Mouse (Mus musculus): Measurements from ENCODE around the gene Ninl. TPM values are rescaled to one million over a fixed set of nuclear protein-coding genes. Genes with fewer than 3 reads are reported as not detected.
A peak's percentile ranks its signal among the peaks of the same experiment; 100 is the strongest.
"Not testable (repeated sequence)": the region's sequence is repeated elsewhere in the genome, so short reads cannot be mapped to it uniquely, and the experiment has no call there.

Gene Ninl
- total RNA-seq, 2 experiments from 2014 or later, result 5.2 to 5.8 TPM

DNA sequence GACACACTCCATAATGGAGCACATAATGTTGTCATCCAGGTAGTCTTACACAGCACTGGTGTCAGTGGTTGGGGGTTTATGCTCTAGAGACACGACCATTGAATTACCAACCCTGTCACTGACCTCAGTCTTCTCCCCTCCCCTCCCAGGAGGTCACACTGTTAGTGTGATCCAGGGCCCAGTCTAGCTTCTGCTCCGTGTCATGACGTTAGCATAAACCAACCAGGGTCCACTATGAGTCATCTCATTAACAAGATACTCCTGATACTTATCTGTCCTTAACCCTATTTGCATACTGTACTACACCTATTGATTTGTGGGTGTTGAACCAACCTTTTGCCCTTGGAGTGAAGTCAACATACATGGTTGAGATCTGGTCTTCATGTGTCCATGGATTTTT lies 120.5 kb downstream of the Ninl start:
- intact Hi-C loops (cut with DNase I), result no loop called here
- DNase-seq (ENCODE audit: low spot score in 2 of 2), result no peak

DNA sequence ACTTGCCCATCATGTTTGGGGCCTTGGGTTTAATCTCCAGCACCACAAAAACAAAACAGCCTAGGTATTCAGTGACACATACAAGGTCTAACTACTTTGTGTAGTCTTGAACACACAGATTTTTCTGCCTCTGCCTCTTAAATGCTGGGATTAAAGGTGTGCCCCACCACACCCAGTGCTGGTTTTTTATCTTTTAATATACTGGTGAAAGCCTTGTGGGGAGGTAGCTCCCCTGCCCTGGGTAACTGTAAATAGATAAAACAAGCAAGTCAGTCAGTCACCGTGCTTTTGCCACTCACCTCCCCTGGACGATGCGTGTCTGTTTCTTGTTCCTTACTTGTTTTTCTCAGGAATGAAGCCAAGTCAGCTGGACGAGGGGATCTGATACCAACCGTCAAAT lies 123.4 kb downstream of the Ninl start:
- DNase-seq (ENCODE audit: low spot score in 2 of 2), result no peak

DNA sequence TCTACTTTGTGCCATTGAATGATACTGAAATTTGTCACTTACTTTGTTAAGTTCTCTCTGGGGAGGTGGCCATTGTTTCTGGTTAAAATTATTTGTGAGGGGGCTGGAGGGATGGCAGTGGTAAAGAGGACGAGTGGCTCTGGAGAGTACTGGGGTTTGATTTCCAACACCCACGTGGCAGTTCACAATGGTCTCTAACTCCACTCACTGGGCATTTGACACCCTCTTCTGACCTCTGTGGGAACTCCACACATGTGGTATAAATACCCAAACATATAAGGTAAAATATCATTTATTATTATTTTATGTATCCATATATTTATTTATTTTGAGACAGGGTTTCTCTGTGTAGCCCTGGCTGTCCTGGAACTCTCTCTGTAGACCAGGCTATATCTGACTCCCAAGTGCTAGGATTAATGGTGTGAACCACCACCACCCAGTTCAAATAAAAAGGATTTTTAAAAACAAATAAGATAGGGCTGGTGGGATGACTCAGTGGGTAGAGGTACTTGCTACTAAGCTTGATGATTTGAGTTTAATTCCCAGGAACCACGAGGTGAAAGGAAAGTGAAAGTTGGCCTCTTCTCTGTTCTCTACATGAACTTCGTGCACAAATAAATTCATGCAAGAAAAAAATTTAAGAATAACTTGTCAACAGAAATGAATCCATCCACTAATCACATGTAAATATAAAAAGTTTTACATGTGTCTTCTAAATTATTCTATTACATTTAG lies 124.2 kb downstream of the Ninl start:
- intact Hi-C loops (cut with DNase I), result no loop called here
- DNase-seq (ENCODE audit: low spot score in 2 of 2), result no peak

More for the DNA sequence above, 123.4 kb downstream of the Ninl start:
- intact Hi-C loops (cut with DNase I), result no loop called here

DNA sequence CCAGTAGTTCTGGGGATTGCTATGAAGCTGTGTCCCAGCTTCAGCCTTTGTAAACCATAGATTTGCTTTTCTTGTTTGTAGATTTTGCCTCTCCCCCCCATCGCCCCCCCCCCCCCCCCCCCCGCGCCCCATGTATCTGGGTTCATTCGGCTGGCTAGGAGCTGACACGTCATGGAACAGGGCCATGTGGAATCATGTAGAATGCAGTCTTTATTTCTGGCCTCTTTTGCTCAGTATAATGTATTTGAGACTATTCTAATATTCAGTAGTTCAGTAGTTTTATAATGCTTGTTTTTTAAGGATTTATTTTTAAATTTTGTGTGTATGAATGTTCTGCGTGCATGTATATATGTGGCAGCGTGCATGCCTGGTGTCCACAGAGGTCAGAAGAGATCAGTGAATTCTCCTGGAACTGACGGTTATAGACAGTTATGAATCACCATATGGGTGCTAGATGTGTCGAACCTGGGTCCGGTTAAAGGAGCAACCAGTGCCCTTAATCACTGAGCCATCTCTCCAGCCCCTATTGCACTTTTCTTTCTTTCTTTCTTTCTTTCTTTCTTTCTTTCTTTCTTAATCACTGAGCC lies 128.8 kb downstream of the Ninl start:
- no peak for DNase-seq (ENCODE audit: low spot score in 2 of 2)
- intact Hi-C loops (cut with DNase I), result no loop called here

DNA sequence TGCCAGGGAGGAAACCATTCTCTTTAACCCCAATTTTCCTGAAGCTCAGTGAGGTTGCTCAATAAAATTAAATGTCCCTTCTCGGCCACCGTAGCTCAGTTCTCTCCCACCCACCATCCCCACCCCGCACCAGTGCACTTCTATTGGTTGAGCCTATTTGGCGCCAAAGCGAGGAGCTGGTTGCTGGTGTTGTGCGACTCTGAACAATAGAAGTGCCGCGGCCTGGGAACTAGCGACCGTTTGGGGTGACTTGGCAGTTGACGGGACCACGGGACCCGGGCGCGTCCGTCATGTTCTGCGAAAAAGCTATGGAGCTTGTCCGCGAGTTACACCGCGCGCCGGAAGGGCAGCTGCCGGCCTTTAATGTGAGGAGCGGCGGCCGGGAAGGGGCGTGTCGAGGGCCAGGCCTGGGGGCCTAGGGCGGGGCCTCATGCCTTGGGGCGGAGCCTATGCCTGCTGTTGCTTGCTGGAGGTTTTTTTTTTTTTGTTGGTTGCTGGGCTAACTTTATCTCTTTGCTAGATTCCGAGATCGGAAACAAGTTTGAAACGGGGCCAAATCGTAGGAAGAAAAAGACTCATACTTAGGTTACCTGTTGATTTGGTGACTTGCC lies 129.6 kb downstream of the Ninl start:
- intact Hi-C loops (cut with DNase I), result no loop called here
- DNase-seq (ENCODE audit: low spot score in 2 of 2), result peak; percentile 90 to 94

DNA sequence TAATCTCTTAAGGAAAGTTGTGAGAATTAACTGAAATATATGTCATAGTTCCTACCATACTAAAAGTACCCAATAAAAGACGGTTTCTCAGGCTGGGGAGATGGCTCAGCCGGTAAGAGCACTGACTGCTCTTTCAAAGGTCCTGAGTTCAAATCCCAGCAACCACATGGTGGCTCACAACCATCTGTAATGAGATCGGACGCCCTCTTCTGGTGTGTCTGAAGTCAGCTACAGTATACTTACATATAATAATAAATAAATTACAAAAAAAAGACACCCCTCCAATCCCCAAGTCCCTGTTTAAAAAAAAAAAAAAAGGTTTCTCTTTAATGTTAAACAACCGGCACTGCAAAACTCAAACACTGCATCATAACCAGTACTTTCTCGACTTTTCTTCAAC lies 130.3 kb downstream of the Ninl start:
- DNase-seq (ENCODE audit: low spot score in 2 of 2); intact Hi-C loops (cut with DNase I): not testable (repeated sequence)

DNA sequence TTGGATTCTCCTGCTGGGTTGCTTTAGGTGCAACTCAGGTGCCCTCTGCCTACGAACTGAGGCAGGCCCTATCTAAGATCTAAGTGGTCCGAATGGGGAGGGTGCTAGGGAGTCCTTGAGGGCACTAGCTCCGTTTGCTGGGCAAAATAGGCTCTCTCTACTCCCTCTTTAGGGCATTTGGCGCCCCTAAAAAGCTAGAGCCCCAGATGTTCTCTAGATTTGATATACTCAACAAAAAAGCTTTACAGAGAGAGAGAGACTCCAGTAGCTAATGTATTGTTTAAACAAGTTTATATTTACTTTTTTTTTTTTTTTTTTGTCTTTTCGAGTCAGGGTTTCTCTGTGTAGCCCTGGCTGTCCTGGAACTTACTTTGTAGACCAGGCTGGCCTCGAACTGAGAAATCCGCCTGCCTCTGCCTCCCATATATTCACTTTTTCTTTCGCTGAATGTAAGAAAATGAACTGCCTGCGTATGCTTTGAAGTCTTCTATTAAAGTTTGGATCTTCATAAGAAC lies 134.2 kb downstream of the Ninl start, which contains the start of gene Gins1:
Gins1 (plus strand) TSS at position 465 of the 515 bp plus-strand sequence.
- intact Hi-C loops (cut with DNase I), result loop anchor here (5.0 kb wide), 2 partner anchors 43 to 63 kb away; no protein-coding TSS in a partner anchor
- no peak for DNase-seq (ENCODE audit: low spot score in 2 of 2)

DNA sequence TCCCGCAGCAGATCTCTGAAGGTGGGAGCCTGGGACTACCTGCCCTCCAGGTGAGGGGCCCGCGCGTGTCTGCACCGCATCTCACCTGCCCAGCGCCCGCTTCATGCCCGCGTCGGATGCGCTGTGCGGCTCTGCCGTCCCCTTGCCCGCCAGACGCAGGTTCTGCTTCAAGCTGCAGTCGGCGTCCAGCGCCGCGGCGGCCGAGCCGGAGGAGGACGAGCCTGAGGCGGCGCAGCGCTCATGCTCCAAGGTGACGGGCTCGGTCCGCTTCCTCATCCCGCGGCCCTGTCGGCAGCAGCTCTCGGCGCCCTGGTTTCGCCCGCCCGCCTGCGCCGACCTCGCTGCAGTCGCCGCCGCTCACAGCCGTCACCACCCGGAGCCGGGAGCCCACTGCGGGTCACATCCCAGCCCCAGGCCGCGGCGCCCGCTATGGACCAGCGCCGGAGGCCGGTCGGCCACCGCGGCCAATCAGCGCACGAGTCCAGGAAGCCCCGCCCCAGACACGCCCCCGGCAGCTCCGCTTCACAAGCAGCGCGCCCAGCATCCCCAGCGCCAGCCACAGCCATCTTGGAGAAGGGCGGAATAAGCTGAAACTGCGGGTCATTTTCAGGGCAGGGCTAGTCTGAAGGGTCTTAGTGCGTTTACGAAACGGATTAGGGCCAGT lies 134.8 kb downstream of the Ninl start, which contains the start of gene Abhd12:
Abhd12 (minus strand) TSS at position 470 of the 664 bp plus-strand sequence.
- peak; percentile 96 to 97 for DNase-seq (ENCODE audit: low spot score in 2 of 2)
- intact Hi-C loops (cut with DNase I), result loop anchor here (5.0 kb wide), 2 partner anchors 42 to 62 kb away; no protein-coding TSS in a partner anchor

DNA sequence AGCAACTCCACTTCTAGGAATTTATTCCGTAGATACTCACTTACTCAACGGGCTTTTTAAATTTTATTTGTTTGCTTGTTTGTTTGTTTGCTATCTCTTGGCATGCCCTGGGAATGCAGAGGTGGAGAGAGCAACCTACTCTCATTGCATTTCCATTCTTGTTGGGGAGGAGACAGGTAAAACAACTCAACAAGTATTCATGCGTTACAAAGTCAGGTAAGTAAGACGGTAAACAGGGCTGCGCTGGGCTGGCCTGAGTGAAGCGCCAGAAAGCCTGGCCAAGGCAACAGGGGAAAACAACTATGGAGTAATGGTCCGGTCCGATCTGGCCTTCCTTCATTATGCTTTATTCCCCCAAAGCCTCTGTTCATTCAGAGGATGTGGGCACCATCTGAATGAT lies 136.8 kb downstream of the Ninl start:
- intact Hi-C loops (cut with DNase I), result loop anchor here (5.0 kb wide), 2 partner anchors 40 to 60 kb away; no protein-coding TSS in a partner anchor
- no peak for DNase-seq (ENCODE audit: low spot score in 2 of 2)

DNA sequence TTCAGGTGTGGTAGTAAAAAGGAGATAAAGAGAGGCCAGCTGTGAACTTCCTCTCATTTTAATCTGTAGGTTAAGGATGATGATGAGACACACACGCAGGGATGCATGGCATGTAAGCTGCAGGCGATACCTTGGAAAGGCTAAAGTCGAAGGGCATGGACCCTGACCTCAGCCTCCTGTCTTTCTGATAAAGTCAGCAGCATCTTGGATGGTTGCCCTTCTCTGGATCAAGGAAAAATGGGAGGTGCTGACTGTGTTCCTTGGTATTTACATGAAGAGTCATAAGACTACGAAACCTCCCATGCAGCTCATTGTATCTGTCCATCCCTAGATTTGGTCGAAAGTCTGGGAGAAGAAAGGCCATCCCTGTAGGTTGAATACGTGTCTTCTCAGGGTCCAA lies 138.8 kb downstream of the Ninl start:
- intact Hi-C loops (cut with DNase I), result loop anchor here (5.0 kb wide), 2 partner anchors 38 to 58 kb away; no protein-coding TSS in a partner anchor
- DNase-seq (ENCODE audit: low spot score in 2 of 2), result no peak

DNA sequence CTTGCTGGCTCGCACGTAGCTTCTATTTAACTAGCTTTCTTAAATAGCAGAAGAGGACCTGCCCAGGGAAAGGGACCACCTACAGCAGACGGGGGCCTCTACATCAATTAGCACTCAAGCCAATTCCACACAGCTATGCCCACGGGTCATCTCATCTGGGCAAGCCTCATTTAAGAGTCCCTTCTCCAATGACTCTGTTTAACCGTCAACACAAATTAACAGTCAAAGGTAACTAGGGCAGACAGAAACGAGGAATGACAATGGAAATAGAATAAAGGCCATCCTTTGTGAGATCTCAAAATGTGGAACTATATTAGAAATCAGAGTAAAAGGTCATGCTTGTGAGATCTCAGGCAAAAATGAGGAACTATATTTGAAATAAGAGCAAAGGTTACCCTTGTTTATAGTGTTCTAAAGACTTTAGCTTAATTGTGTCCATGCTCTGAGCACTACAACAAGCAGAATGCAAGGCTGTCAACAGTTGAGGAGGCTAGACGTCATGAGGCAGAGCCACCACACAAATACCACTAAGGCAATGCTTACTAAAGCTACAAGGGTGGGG lies 143.4 kb downstream of the Ninl start:
- intact Hi-C loops (cut with DNase I), result no loop called here
- DNase-seq (ENCODE audit: low spot score in 2 of 2), result no peak

DNA sequence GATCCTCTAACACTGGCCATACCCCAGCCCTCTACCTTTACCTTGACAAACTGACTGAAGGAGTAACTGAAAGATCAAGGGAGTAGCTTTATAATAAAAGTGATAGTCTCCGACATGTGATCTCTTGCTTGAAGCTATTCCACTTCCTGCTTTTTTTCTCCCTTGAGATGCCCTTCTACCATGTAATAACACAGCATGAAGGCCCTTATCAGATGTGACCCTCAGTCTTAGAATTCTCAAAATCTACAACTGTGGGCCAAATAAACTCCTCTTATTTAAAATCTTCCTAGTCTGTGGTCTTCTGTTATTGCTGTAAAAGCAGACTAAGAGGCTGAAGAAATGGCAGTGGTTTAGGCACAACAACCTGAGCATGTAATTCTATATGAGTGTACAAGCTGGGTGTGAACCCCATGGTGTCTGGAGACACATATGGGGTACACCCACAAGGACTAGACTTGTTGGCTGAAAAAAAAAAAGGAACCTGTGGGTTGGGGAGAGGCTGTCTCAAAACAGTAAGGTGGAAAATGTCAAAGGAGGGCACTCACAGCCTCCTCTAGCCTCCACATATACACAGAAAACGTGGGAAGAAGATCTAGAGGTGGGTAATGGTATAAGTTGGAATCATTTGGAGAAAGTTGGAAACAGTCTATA lies 144.4 kb downstream of the Ninl start:
- DNase-seq (ENCODE audit: low spot score in 2 of 2), result no peak
- intact Hi-C loops (cut with DNase I), result no loop called here

DNA sequence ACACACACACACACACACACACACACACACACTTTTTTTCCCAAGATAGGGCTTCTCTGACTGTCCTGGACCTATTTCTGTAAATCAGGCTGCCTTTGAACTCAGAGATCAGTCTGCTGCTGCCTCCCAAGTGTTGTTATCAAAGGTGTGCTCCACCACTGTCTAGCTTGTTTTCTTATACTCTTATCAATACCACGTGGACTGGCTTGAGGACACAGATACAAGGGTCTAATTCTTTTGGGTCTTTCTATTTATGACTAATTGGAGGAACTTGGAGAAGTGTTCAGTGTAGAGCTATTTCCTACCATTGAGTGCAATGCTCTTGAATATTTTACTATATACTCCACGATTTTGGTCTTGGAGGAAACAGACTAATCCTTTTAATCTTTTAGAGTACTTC lies 151.8 kb downstream of the Ninl start:
- intact Hi-C loops (cut with DNase I), result no loop called here
- no peak for DNase-seq (ENCODE audit: low spot score in 2 of 2)

DNA sequence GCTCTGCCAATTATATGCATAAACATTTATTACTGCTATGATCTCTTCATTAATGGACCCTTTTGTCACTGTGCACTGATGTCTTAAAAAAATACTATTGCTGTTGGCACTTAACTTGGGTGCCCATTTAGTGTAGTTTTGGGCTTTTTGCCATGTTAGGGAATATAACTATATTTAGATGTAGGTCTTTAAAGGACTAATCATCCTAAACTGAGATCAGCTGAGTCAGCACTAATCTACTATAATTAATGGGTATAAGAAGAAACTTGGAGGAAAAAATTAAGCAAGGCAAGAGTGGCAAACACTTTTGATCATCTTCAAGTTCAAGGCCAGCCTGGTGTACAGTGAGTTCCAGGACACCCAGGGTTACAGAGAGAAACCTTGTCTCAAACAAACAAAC lies 152.9 kb downstream of the Ninl start:
- no peak for DNase-seq (ENCODE audit: low spot score in 2 of 2)
- intact Hi-C loops (cut with DNase I), result no loop called here

DNA sequence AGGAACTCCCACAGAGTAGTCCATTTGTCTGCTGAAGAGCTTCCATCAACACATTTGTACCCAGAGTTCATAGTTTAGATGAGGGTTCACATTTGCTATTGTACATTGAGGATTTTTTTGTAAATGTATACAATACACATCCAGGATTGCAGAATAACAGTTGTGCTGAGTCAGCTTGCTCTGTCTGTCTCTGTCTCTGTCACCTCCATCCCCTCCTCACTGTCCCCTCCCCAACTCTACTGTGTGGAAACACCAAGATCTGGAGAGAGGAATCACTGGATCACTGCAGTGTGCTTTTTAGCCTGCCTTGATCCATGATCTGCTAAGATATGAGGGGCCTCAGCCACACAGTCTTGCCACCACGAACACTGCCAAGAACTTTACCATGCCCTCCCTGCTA lies 153.4 kb downstream of the Ninl start:
- intact Hi-C loops (cut with DNase I), result no loop called here
- no peak for DNase-seq (ENCODE audit: low spot score in 2 of 2)

DNA sequence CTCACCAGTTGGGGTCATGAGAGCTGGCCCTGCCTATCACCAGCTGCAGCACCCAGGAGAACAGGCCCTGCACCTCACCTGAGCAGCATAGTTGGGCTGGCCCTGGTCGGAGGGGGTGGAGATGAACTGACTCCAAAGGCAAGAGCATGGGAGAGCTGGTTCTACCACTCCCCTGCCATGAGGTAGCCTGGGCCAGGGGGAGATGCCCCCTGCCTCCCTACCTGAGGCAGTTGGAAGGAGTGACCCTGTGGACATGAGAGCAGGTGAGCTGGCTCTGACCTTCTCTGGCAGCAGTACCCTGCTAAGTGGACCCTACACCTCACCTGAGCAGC lies 154.4 kb downstream of the Ninl start:
- DNase-seq (ENCODE audit: low spot score in 2 of 2), result no peak
- intact Hi-C loops (cut with DNase I), result no loop called here

Data from left cerebral cortex, postnatal 14 days (tissue).